Mouse (Mus musculus) lung, embryonic 14.5 days (tissue): ENCODE results near the gene Ogdhl. TPM values are rescaled to one million over a fixed set of nuclear protein-coding genes. Genes with fewer than 3 reads are reported as not detected.
A peak's percentile ranks its signal among the peaks of the same experiment; 100 is the strongest.
"Not testable (repeated sequence)": the region's sequence is repeated elsewhere in the genome, so short reads cannot be mapped to it uniquely, and the experiment has no call there.

Source experiments
- ATAC-seq: fragments of 200-750 bp; cut with Nextera tagmentation; 2 replicates; pipeline ENCODE4 v1.8.0; 2017; ENCODE audit warnings: mild to moderate bottlenecking, moderate TSS enrichment, moderate library complexity; ENCODE audit not compliant: insufficient read depth
- DNase-seq: peaks from one replicate; pipeline ENCODE4 v3.0.0-alpha.2; 2015
- H3K27ac ChIP-seq: fragments of 300-500 bp; sonication (generic); 2 replicates; pipeline ENCODE4 v1.5.1; 2014; ENCODE audit warnings: low read depth, mild to moderate bottlenecking, moderate library complexity
- H3K27me3 ChIP-seq: fragments of 300-500 bp; sonication (generic); 2 replicates; pipeline ENCODE4 v1.6.1; 2014; ENCODE audit warnings: low read length, control low read depth; ENCODE audit not compliant: insufficient read depth
- H3K36me3 ChIP-seq: fragments of 300-500 bp; sonication (generic); 2 replicates; pipeline ENCODE4 v1.6.1; 2014; ENCODE audit warnings: control low read depth; ENCODE audit not compliant: insufficient read depth
- H3K4me1 ChIP-seq: fragments of 300-500 bp; sonication (generic); 2 replicates; pipeline ENCODE4 v1.6.1; 2014; ENCODE audit warnings: antibody characterized with exemption, control low read depth; ENCODE audit not compliant: insufficient read depth
- H3K4me2 ChIP-seq: fragments of 300-500 bp; sonication (generic); 2 replicates; pipeline ENCODE4 v1.6.1; 2014; ENCODE audit warnings: mild to moderate bottlenecking
- H3K4me3 ChIP-seq: fragments of 300-500 bp; sonication (generic); 2 replicates; pipeline ENCODE4 v1.5.1; 2014; ENCODE audit warnings: low read depth, low read length
- H3K9ac ChIP-seq: fragments of 300-500 bp; sonication (generic); 2 replicates; pipeline ENCODE4 v1.6.1; 2014
- H3K9me3 ChIP-seq: fragments of 300-500 bp; sonication (generic); 2 replicates; pipeline ENCODE4 v1.6.1; 2016; ENCODE audit warnings: low read depth, low read length, control low read depth
- CTCF ChIP-seq: IDR thresholded peaks from 2 replicates; pipeline ENCODE4 v1.5.1; 2016; ENCODE audit warnings: antibody characterized with exemption, low read depth
- WGBS: fragments of 180-500 bp; shearing (Covaris S2); extraction: QIAGEN DNeasy Blood & Tissue Kit; methylation state at CpG from one replicate; pipeline ENCODE4 v1.1.7; 2014; 5-methylcytosine and 5-hydroxymethylcytosine counted together
- polyA plus RNA-seq: library from polyadenylated mRNA; unstranded; fragments of >200 nt; fragmentation: Nextera tagmentation; extraction: Ambion mirVana; gene quantifications from 2 replicates; pipeline ENCODE4 v1.2.1, GENCODE M21; 2014

Ogdhl gene
- polyA plus RNA-seq, 1 experiment from 2014 or later = 10.6 TPM

DNA sequence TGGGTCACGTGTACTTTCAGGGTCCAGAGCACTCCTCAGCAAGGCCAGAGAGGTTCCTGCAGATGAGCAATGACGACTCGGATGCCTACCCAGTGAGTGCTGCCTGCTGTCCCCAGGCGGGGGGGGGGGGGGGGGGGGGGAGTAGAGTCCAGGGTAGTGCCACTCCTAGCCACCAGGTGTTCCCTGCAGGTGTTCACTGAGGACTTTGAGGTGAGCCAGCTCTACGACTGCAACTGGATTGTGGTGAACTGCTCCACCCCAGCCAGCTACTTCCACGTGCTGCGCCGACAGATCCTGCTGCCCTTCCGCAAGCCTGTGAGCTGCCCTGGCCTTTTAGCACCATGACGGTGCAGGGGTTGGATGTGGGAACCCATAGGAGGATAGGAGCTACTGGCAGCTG is 22.9 kb downstream of the Ogdhl start:
- peaks cover 4% of the 10 kb centered on the region; the same call in 1 of the 2 replicates for H3K36me3 ChIP-seq
- H3K4me2 ChIP-seq = no peak overlapping the region
- H3K4me3 ChIP-seq = no peak overlapping the region
- DNase-seq = no peak
- H3K4me1 ChIP-seq = no peaks in the 10 kb centered on the region
- H3K9ac ChIP-seq = no peak overlapping the region
- H3K27me3 ChIP-seq = no peaks in the 10 kb centered on the region
- 89% methylated on average over 9 of the region's 10 CpGs for WGBS
- no peak for ATAC-seq
- H3K27ac ChIP-seq = no peak overlapping the region
- H3K9me3 ChIP-seq = no peaks in the 10 kb centered on the region
- TF ChIP-seq CTCF = no peak

DNA sequence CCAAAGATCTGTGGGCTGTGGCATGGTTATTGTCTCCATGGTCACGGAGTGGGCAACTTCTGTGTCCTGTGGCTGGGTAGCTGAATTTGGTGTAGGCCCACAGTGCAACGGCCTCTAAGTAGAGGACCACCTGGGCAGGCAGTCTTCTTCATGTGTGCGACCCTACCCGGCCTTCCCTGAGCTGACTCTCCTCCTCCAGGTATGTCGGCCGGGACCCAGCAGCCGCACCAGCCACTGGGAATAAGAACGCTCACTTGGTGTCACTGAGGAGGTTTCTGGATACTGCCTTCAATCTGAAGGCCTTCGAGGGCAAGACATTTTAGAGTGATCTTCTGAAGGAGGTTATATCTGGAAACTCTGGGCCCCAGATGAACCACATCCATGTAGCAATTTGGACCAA is 25.5 kb downstream of the Ogdhl start:
- ATAC-seq (no peak), DNase-seq (no peak)
- Histone ChIP-seq H3K4me1 (no peaks in the 10 kb centered on the region), H3K36me3 (no peaks in the 10 kb centered on the region; the same call in 1 of the 2 replicates), H3K9ac (no peak overlapping the region), H3K9me3 (no peaks in the 10 kb centered on the region), H3K27ac (no peak overlapping the region), H3K4me3 (no peak overlapping the region), H3K4me2 (no peak overlapping the region), H3K27me3 (no peaks in the 10 kb centered on the region)
- WGBS = 96% methylated on average over 9 of the region's 9 CpGs
- no peak for TF ChIP-seq CTCF

GRCm38 (mm10) chr14:32351181-32351920 is 29.5 kb downstream of the Ogdhl start:
- H3K27ac ChIP-seq, H3K9me3 ChIP-seq, H3K4me2 ChIP-seq, H3K4me3 ChIP-seq, H3K9ac ChIP-seq, H3K36me3 ChIP-seq, H3K27me3 ChIP-seq, DNase-seq, ATAC-seq, H3K4me1 ChIP-seq: not testable (repeated sequence)
- WGBS = 14% methylated on average over 6 of the region's 6 CpGs

- Histone ChIP-seq H3K9me3 (no peaks in the 10 kb centered on the region), H3K27ac (no peak overlapping the region), H3K36me3 (no peaks in the 10 kb centered on the region), H3K9ac (no peak overlapping the region), H3K4me2 (no peak overlapping the region), H3K4me3 (no peak overlapping the region), H3K27me3 (no peaks in the 10 kb centered on the region), H3K4me1 (no peaks in the 10 kb centered on the region)
- DNase-seq (no peak), ATAC-seq (no peak)
- 56% methylated on average over 7 of the region's 7 CpGs for WGBS
- TF ChIP-seq CTCF = no peak
Measured at GRCm38 (mm10) chr14:32364359-32364758, 42.5 kb downstream of the Ogdhl start.

DNA sequence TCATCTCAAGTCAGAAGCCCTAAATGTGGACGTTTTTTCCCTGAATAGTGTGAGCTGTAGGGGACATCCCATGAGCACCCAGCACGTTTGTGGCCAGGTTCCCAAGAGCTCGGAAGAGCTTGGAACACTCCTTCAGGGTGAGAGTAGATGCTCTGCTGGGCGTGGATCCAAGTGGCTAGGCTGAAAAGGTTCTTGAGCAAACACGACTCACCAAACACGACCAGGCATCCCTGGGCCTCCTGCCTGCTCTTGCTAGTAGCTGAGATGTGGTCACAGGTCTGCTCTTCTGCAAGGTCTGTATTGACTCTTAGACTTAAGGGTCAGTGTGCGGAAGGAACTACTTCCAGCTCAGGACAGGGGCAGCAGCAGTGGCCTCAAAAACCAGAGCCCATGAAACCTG is 47.9 kb downstream of the Ogdhl start:
- DNase-seq (peak; percentile 48), ATAC-seq (no peak)
- no peak for TF ChIP-seq CTCF
- 41% methylated on average over 7 of the region's 7 CpGs for WGBS
- Histone ChIP-seq H3K4me3 (no peak overlapping the region), H3K4me2 (no peak overlapping the region), H3K27me3 (no peaks in the 10 kb centered on the region), H3K9me3 (no peaks in the 10 kb centered on the region), H3K27ac (no peak overlapping the region), H3K36me3 (no peaks in the 10 kb centered on the region), H3K9ac (no peak overlapping the region), H3K4me1 (no peaks in the 10 kb centered on the region)

DNA sequence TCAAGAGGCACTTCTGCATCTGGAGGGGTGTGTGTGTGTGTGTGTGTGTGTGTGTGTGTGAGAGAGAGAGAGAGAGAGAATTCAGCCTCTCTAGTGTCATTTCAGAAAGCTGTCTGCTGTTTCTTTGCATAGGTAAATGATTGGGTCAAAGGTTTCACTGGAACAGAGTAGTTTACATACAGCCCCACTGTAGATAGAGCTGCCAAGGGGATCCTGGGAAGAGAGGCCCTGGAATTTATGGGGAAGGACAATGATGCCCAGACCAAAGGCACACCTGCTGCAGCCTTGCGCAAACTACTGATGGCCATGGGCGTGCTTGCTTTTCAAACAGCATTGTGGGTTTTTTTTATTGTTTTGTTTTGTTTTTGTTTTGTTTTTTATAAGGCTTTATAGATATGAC is 50.7 kb downstream of the Ogdhl start:
- H3K36me3 ChIP-seq = no peaks in the 10 kb centered on the region
- no peak overlapping the region for H3K27ac ChIP-seq
- H3K4me1 ChIP-seq = no peaks in the 10 kb centered on the region
- DNase-seq (no peak), ATAC-seq (no peak)
- no peak overlapping the region for H3K4me2 ChIP-seq
- H3K9ac ChIP-seq = no peak overlapping the region
- H3K9me3 ChIP-seq = no peaks in the 10 kb centered on the region
- no peak overlapping the region for H3K4me3 ChIP-seq
- H3K27me3 ChIP-seq = no peaks in the 10 kb centered on the region
- WGBS = 81% methylated on average over 2 of the region's 2 CpGs
- no peak for TF ChIP-seq CTCF

- no peak overlapping the region for H3K9ac ChIP-seq
- no peak overlapping the region for H3K27ac ChIP-seq
- DNase-seq = peak; percentile 4
- no peak overlapping the region for H3K4me3 ChIP-seq
- H3K9me3 ChIP-seq = no peaks in the 10 kb centered on the region
- 15% methylated on average over 22 of the region's 22 CpGs for WGBS
- no peak for TF ChIP-seq CTCF
- ATAC-seq = no peak
- H3K36me3 ChIP-seq = no peaks in the 10 kb centered on the region
- H3K4me1 ChIP-seq = no peaks in the 10 kb centered on the region
- H3K27me3 ChIP-seq = peaks cover 20% of the 10 kb centered on the region
- H3K4me2 ChIP-seq = no peak overlapping the region
Measured at GRCm38 (mm10) chr14:32379395-32380098, 57.7 kb downstream of the Ogdhl start.
